Mouse (Mus musculus): ENCODE measurements around the gene Pxdn. TPM values are rescaled to one million over a fixed set of nuclear protein-coding genes. Genes with fewer than 3 reads are reported as not detected.

The Pxdn gene
- polyA plus RNA-seq, 1 experiment from 2014 or later = 33.9 TPM

DNA sequence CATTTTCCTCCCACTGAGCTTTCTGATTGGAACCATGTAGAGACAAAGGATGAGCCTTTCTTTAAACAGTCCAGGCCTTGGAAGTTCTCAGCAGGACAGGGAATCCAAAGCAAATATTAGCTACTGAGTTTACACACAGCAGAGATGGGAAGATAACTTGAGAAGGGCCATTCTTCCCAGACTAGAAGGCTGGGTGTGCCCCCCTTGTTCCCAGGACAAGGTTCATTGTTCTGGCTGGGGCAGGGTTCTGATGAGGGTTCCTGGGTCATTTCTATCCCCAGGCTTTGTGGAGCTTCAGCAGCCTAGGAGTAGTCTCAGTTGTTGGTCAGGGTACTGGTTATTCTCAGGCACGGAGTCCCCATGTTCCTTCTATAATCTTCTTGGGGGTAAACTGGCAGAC is 23.6 kb downstream of the Pxdn start:
- H3K27ac ChIP-seq (ENCODE audit: low read depth, low read length) = no peak overlapping the region
- 70% methylated on average over 1 of the region's 1 CpGs for WGBS
- no peak overlapping the region for H3K4me3 ChIP-seq (ENCODE audit: low read depth, low read length)
- H3K36me3 ChIP-seq (ENCODE audit: control insufficient read depth, insufficient read depth, low read length) = no peaks in the 10 kb centered on the region
- H3K27me3 ChIP-seq (replicated peaks; ENCODE audit: control insufficient read depth, insufficient read depth, low read length) = no peaks in the 10 kb centered on the region
- no peaks in the 10 kb centered on the region for H3K9me3 ChIP-seq (ENCODE audit: control insufficient read depth, low read length)
- ATAC-seq (replicated peaks; ENCODE audit: low FRiP score) (no peak), DNase-seq (ENCODE audit: low spot score) (no peak)
- H3K4me1 ChIP-seq (replicated peaks; ENCODE audit: control insufficient read depth, insufficient read depth, low read length) = no peaks in the 10 kb centered on the region
- no peak overlapping the region for H3K9ac ChIP-seq (ENCODE audit: low read depth, low read length)
- no peak overlapping the region for H3K4me2 ChIP-seq

DNA sequence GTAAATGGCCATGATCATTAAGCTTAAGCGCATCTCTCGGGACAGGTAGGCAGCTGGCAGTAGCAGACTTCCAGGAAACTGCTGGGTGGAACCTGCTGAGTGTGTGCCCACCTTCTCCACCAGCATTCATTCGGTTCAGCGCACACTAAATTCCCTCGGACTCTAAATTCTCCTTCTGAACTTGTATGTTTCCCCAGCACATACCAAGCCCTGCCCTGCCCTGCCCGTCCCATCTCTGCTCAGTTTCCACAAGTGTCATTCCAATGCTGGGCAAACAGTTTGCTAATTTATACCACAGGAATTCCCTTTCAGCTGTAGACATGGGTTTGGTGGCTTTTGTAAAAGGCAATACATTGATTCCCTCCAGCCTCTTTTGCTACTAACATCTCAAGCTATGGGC is 27.6 kb downstream of the Pxdn start:
- WGBS = 90% methylated on average over 6 of the region's 6 CpGs

DNA sequence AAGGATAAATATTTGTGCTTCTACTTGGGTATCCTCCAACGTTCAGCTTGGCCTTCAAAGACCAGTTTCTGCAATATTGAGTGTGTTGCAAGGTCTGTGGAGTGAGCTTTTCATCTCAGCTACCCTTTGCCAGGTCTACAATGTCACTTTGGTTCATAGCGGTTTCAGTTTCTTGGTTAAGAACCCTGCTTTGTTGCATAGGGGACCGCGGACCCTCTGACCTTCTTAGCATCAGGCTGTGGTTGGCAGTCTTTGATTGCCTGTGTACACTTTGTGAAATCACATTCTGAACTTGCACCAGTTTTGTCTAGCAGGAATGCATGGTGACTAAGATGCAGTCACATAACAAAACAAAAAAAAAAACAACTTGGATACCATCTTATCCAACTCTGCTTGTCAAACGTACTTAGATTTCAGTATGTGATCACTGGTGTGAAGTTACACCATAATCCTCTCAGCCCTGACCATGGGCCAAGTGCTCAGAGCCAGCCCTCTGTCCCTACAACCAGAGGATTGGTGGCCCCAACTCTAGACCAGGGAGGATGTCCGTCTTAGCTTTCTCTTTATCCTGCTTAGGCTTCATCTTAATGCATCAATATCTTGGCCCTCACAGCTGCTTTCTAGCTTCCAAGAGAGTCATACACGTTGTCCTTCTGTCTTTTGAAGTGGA is 34.5 kb downstream of the Pxdn start:
- no peak overlapping the region for H3K4me3 ChIP-seq (ENCODE audit: low read depth, low read length)
- no peaks in the 10 kb centered on the region for H3K4me1 ChIP-seq (replicated peaks; ENCODE audit: control insufficient read depth, insufficient read depth, low read length)
- no peak for ATAC-seq (replicated peaks; ENCODE audit: low FRiP score)
- no peaks in the 10 kb centered on the region for H3K9me3 ChIP-seq (ENCODE audit: control insufficient read depth, low read length)
- no peaks in the 10 kb centered on the region for H3K36me3 ChIP-seq (ENCODE audit: control insufficient read depth, insufficient read depth, low read length)
- H3K27ac ChIP-seq (ENCODE audit: low read depth, low read length) = no peak overlapping the region
- H3K27me3 ChIP-seq (replicated peaks; ENCODE audit: control insufficient read depth, insufficient read depth, low read length) = no peaks in the 10 kb centered on the region
- no peak overlapping the region for H3K4me2 ChIP-seq
- 76% methylated on average over 7 of the region's 7 CpGs for WGBS
- H3K9ac ChIP-seq (ENCODE audit: low read depth, low read length) = no peak overlapping the region
- DNase-seq (ENCODE audit: low spot score) = no peak

More for the DNA sequence above, 27.6 kb downstream of the Pxdn start:
- no peak overlapping the region for H3K4me2 ChIP-seq
- H3K4me1 ChIP-seq (replicated peaks; ENCODE audit: control insufficient read depth, insufficient read depth, low read length) = no peaks in the 10 kb centered on the region
- H3K9me3 ChIP-seq (ENCODE audit: control insufficient read depth, low read length) = no peaks in the 10 kb centered on the region
- no peak for DNase-seq (ENCODE audit: low spot score)
- H3K4me3 ChIP-seq (ENCODE audit: low read depth, low read length) = no peak overlapping the region
- H3K27ac ChIP-seq (ENCODE audit: low read depth, low read length) = no peak overlapping the region
- H3K9ac ChIP-seq (ENCODE audit: low read depth, low read length) = no peak overlapping the region
- H3K27me3 ChIP-seq (replicated peaks; ENCODE audit: control insufficient read depth, insufficient read depth, low read length) = no peaks in the 10 kb centered on the region
- no peak for ATAC-seq (replicated peaks; ENCODE audit: low FRiP score)
- H3K36me3 ChIP-seq (ENCODE audit: control insufficient read depth, insufficient read depth, low read length) = no peaks in the 10 kb centered on the region

DNA sequence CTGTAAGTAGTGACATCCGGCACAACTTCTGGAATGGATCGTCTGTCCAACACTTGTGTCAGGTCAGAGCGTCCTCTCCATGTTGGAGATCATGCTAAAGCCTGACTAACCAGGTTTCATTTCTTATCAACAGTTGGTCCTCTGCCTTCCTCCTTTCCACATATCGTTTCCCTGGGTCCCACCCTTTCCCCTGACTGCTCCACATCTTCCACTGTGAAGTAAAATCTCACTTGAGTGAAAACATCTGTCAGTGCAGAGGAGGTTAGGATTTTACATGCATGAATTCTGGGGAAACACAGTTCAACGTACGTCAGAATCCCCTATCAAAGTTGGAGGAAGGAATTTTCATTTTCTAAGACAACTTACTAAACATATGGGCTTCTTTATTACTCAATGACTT is 35.1 kb downstream of the Pxdn start:
- Histone ChIP-seq H3K9me3 (ENCODE audit: control insufficient read depth, low read length) (no peaks in the 10 kb centered on the region), H3K27ac (ENCODE audit: low read depth, low read length) (no peak overlapping the region), H3K27me3 (replicated peaks; ENCODE audit: control insufficient read depth, insufficient read depth, low read length) (no peaks in the 10 kb centered on the region), H3K4me3 (ENCODE audit: low read depth, low read length) (no peak overlapping the region), H3K36me3 (ENCODE audit: control insufficient read depth, insufficient read depth, low read length) (no peaks in the 10 kb centered on the region), H3K9ac (ENCODE audit: low read depth, low read length) (no peak overlapping the region), H3K4me1 (replicated peaks; ENCODE audit: control insufficient read depth, insufficient read depth, low read length) (no peaks in the 10 kb centered on the region), H3K4me2 (no peak overlapping the region)
- DNase-seq (ENCODE audit: low spot score) (no peak), ATAC-seq (replicated peaks; ENCODE audit: low FRiP score) (no peak)
- WGBS = 68% methylated on average over 6 of the region's 6 CpGs

DNA sequence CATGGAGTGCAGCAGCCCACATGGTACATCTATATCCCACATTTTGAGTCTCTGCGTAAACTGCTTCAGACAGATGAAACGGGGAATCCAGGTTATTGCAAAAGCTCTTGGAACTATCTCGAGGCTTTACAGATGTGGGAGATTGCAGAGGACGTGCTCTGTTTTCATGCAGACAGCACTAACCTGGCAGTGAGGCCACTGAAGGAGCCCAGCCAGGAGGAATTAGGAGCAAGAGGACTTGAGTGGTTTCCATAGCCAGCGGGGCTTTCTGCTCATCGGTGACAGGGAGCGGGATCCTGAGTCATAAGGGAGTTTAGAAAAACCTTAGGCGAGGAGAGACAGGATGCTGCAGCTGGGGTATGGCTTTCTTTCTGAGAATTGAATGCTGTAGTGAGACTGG is 42.7 kb downstream of the Pxdn start:
- no peaks in the 10 kb centered on the region for H3K9me3 ChIP-seq (ENCODE audit: control insufficient read depth, low read length)
- no peaks in the 10 kb centered on the region for H3K27me3 ChIP-seq (replicated peaks; ENCODE audit: control insufficient read depth, insufficient read depth, low read length)
- 91% methylated on average over 8 of the region's 8 CpGs for WGBS
- H3K4me3 ChIP-seq (ENCODE audit: low read depth, low read length) = no peak overlapping the region
- H3K9ac ChIP-seq (ENCODE audit: low read depth, low read length) = no peak overlapping the region
- H3K27ac ChIP-seq (ENCODE audit: low read depth, low read length) = no peak overlapping the region
- no peak overlapping the region for H3K4me2 ChIP-seq
- H3K4me1 ChIP-seq (replicated peaks; ENCODE audit: control insufficient read depth, insufficient read depth, low read length) = no peaks in the 10 kb centered on the region
- DNase-seq (ENCODE audit: low spot score) (no peak), ATAC-seq (replicated peaks; ENCODE audit: low FRiP score) (no peak)
- 0 out of 2 replicates have a peak, but pooled peaks cover under 1% of the 10 kb centered on the region for H3K36me3 ChIP-seq (ENCODE audit: control insufficient read depth, insufficient read depth, low read length)

DNA sequence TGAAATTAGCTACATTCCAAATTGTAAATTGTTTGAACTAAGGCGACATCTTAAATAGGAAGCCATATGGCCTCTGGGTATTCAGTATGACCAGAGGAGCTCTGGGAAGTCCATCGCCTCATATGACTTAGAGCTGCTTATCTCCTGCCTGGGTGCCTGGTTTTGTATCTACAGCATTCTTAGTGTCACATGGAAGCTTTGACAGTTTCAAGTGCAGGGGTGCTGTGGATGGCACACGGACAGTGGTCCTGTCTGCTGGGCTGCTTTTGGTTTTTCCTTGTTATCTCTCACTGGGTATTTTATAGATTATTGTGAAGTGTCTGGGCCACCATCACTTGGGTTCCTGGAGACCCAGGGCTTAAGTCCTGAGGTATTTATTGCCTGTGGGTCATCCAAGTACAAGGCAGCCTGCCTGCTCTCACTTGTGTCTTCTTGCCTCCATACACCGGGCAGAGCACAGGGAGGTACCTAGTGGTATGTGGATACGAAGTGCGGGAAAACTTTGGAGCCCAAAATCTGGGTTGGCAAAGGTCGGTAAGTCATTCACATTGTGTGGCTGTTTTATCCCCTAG is 44.4 kb downstream of the Pxdn start:
- H3K9me3 ChIP-seq (ENCODE audit: control insufficient read depth, low read length) = no peaks in the 10 kb centered on the region
- no peak overlapping the region for H3K27ac ChIP-seq (ENCODE audit: low read depth, low read length)
- H3K36me3 ChIP-seq (ENCODE audit: control insufficient read depth, insufficient read depth, low read length) = 0 out of 2 replicates have a peak, but pooled peaks cover 2% of the 10 kb centered on the region
- 79% methylated on average over 7 of the region's 7 CpGs for WGBS
- no peak overlapping the region for H3K9ac ChIP-seq (ENCODE audit: low read depth, low read length)
- H3K4me3 ChIP-seq (ENCODE audit: low read depth, low read length) = no peak overlapping the region
- DNase-seq (ENCODE audit: low spot score) (no peak), ATAC-seq (replicated peaks; ENCODE audit: low FRiP score) (no peak)
- H3K27me3 ChIP-seq (replicated peaks; ENCODE audit: control insufficient read depth, insufficient read depth, low read length) = no peaks in the 10 kb centered on the region
- no peaks in the 10 kb centered on the region for H3K4me1 ChIP-seq (replicated peaks; ENCODE audit: control insufficient read depth, insufficient read depth, low read length)
- H3K4me2 ChIP-seq = no peak overlapping the region

DNA sequence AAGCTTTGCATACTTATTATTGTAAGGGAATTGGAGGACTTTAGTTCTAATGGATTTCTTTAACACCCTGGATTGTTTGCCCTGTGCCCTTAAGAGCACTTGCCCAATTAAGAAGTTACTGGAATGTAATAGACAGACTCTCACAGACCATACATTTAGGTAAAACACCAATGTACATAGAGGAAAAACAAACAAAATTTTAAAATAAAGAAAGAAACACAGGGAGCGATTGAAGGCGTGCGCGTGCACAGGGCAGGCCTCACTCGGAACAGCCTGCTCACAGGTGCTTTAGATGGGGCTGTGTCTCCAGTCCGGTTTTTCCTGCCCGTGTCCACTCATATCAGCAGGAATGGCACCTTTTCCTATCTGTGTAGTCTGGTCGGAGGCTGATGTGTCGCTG is 45.8 kb downstream of the Pxdn start:
- 91% methylated on average over 9 of the region's 9 CpGs for WGBS
- H3K36me3 ChIP-seq (ENCODE audit: control insufficient read depth, insufficient read depth, low read length) = 0 out of 2 replicates have a peak, but pooled peaks cover 2% of the 10 kb centered on the region
- DNase-seq (ENCODE audit: low spot score) (no peak), ATAC-seq (replicated peaks; ENCODE audit: low FRiP score) (no peak)
- no peak overlapping the region for H3K27ac ChIP-seq (ENCODE audit: low read depth, low read length)
- no peaks in the 10 kb centered on the region for H3K4me1 ChIP-seq (replicated peaks; ENCODE audit: control insufficient read depth, insufficient read depth, low read length)
- H3K4me2 ChIP-seq = no peak overlapping the region
- H3K4me3 ChIP-seq (ENCODE audit: low read depth, low read length) = no peak overlapping the region
- no peak overlapping the region for H3K9ac ChIP-seq (ENCODE audit: low read depth, low read length)
- no peaks in the 10 kb centered on the region for H3K27me3 ChIP-seq (replicated peaks; ENCODE audit: control insufficient read depth, insufficient read depth, low read length)
- H3K9me3 ChIP-seq (ENCODE audit: control insufficient read depth, low read length) = no peaks in the 10 kb centered on the region

DNA sequence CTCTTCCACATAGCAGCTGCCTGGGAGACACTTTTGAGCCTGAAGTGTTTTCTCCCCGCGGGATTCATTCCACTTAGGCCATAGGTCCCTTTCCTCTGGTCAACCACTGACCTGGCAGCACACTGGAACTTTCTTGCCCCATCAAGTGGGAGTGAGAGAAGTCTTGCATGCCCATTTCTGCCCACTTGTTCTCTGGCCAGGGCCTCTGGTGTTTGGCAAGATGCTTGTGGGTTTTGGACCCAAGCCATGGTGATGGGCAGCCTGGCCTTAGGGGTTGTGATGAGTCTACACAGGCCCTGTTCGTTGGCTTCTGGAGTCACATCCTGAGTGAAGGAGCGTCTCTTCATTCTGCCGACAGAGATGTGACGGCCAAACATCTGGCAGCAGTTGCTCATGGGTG is 47.7 kb downstream of the Pxdn start:
- Histone ChIP-seq H3K27ac (ENCODE audit: low read depth, low read length) (no peak overlapping the region), H3K27me3 (replicated peaks; ENCODE audit: control insufficient read depth, insufficient read depth, low read length) (no peaks in the 10 kb centered on the region), H3K4me3 (ENCODE audit: low read depth, low read length) (no peak overlapping the region), H3K9ac (ENCODE audit: low read depth, low read length) (no peak overlapping the region), H3K4me1 (replicated peaks; ENCODE audit: control insufficient read depth, insufficient read depth, low read length) (no peaks in the 10 kb centered on the region), H3K4me2 (no peak overlapping the region), H3K9me3 (ENCODE audit: control insufficient read depth, low read length) (no peaks in the 10 kb centered on the region), H3K36me3 (ENCODE audit: control insufficient read depth, insufficient read depth, low read length) (0 out of 2 replicates have a peak, but pooled peaks cover 2% of the 10 kb centered on the region)
- WGBS = 82% methylated on average over 6 of the region's 6 CpGs
- no peak for ATAC-seq (replicated peaks; ENCODE audit: low FRiP score)
- no peak for DNase-seq (ENCODE audit: low spot score)

DNA sequence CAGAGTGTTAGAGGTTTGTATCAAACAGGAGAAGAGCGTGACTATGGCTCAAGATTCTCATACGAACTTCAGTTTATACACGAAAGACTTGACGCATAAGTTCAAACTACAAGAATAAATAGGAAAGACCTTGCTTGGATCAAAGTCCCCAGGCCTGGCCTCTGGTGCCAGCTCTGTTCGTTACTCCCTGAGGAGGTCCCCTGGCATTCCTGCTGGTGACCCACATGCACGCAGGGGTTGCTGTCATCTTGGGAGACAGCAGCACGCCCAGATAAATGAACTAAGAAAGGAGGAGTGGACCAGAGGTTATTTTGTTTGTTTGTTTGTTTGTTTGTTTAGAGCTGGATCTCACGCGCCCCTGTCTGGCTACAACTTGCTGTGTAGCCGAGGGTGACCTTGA is 48.8 kb downstream of the Pxdn start:
- 87% methylated on average over 10 of the region's 10 CpGs for WGBS
- ATAC-seq (replicated peaks; ENCODE audit: low FRiP score) = no peak

More for the DNA sequence above, 48.8 kb downstream of the Pxdn start:
- Histone ChIP-seq H3K9ac (ENCODE audit: low read depth, low read length) (no peak overlapping the region), H3K4me3 (ENCODE audit: low read depth, low read length) (no peak overlapping the region), H3K4me1 (replicated peaks; ENCODE audit: control insufficient read depth, insufficient read depth, low read length) (no peaks in the 10 kb centered on the region), H3K9me3 (ENCODE audit: control insufficient read depth, low read length) (no peaks in the 10 kb centered on the region), H3K27ac (ENCODE audit: low read depth, low read length) (no peak overlapping the region), H3K27me3 (replicated peaks; ENCODE audit: control insufficient read depth, insufficient read depth, low read length) (no peaks in the 10 kb centered on the region), H3K36me3 (ENCODE audit: control insufficient read depth, insufficient read depth, low read length) (0 out of 2 replicates have a peak, but pooled peaks cover 2% of the 10 kb centered on the region), H3K4me2 (no peak overlapping the region)
- no peak for DNase-seq (ENCODE audit: low spot score)
